Mouse (Mus musculus) liver, embryonic 15.5 days (tissue): ENCODE data around the gene Sdr42e1. TPM values are rescaled to one million over a fixed set of nuclear protein-coding genes. Genes with fewer than 3 reads are reported as not detected.

ENCODE experiments used
- ATAC-seq: fragments of 200-750 bp; cut with Nextera tagmentation; 2 replicates; pipeline ENCODE4 v1.8.0; 2017; ENCODE audit warnings: moderate number of reproducible peaks, mild to moderate bottlenecking, moderate library complexity; ENCODE audit not compliant: insufficient read depth
- H3K27ac ChIP-seq: fragments of 300-500 bp; sonication (generic); replicated peaks from 2 replicates; pipeline ENCODE4 v1.5.1; 2015; ENCODE audit warnings: mild to moderate bottlenecking, inconsistent platforms
- H3K27me3 ChIP-seq: fragments of 300-500 bp; sonication (generic); 2 replicates; pipeline ENCODE4 v1.6.1; 2015; ENCODE audit warnings: mild to moderate bottlenecking, inconsistent platforms
- H3K36me3 ChIP-seq: fragments of 300-500 bp; sonication (generic); replicated peaks from 2 replicates; pipeline ENCODE4 v1.6.1; 2015; ENCODE audit warnings: moderate library complexity, mild to moderate bottlenecking, inconsistent platforms
- H3K4me1 ChIP-seq: fragments of 300-500 bp; sonication (generic); replicated peaks from 2 replicates; pipeline ENCODE4 v1.6.1; 2015; ENCODE audit warnings: inconsistent platforms
- H3K4me2 ChIP-seq: fragments of 300-500 bp; sonication (generic); 2 replicates; pipeline ENCODE4 v1.6.1; 2015; ENCODE audit warnings: moderate library complexity, mild to moderate bottlenecking, inconsistent platforms
- H3K4me3 ChIP-seq: fragments of 300-500 bp; sonication (generic); replicated peaks from 2 replicates; pipeline ENCODE4 v1.5.1; 2015; ENCODE audit warnings: mild to moderate bottlenecking, inconsistent platforms
- H3K9ac ChIP-seq: fragments of 300-500 bp; sonication (generic); 2 replicates; pipeline ENCODE4 v1.6.1; 2015; ENCODE audit warnings: moderate library complexity, mild to moderate bottlenecking, inconsistent platforms
- H3K9me3 ChIP-seq: fragments of 300-500 bp; sonication (generic); replicated peaks from 2 replicates; pipeline ENCODE4 v1.6.1; 2016; ENCODE audit warnings: inconsistent platforms
- WGBS: fragments of 180-500 bp; shearing (Covaris S2); methylation state at CpG from one replicate; pipeline ENCODE4 v1.1.7; 2015; ENCODE audit warnings: mixed read lengths; ENCODE audit not compliant: insufficient replicate concordance; 5-methylcytosine and 5-hydroxymethylcytosine counted together
- polyA plus RNA-seq: library from polyadenylated mRNA; unstranded; fragments of >200 nt; fragmentation: Nextera tagmentation; extraction: Ambion mirVana; gene quantifications from 2 replicates; pipeline ENCODE4 v1.2.1, GENCODE M21; 2015

Gene Sdr42e1
- polyA plus RNA-seq, 1 experiment from 2014 or later, result 2.0 TPM

DNA sequence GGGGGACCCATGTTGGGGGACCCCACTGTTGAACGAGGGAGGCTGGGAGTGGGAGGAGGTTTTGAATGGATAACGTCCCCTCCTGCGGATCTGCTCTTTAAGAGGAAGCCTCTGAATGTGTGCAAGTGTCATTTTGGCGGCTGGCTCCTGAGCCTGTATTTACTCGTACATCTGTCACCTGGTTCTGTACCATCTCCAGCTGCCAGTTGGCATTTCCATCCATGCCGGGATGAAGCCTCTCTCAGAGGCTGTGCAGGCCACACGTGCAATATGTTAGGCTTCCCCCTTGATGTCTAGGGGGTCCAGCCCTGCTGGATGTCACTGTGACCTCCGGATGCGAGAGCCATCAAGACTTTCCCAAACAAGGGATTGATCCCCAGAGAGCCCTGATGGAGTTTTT lies 46.4 kb downstream of the Sdr42e1 start:
- ATAC-seq, result no peak
- WGBS, result 69% methylated on average over 9 of the region's 9 CpGs
- H3K4me2 ChIP-seq, result no peak overlapping the region

DNA sequence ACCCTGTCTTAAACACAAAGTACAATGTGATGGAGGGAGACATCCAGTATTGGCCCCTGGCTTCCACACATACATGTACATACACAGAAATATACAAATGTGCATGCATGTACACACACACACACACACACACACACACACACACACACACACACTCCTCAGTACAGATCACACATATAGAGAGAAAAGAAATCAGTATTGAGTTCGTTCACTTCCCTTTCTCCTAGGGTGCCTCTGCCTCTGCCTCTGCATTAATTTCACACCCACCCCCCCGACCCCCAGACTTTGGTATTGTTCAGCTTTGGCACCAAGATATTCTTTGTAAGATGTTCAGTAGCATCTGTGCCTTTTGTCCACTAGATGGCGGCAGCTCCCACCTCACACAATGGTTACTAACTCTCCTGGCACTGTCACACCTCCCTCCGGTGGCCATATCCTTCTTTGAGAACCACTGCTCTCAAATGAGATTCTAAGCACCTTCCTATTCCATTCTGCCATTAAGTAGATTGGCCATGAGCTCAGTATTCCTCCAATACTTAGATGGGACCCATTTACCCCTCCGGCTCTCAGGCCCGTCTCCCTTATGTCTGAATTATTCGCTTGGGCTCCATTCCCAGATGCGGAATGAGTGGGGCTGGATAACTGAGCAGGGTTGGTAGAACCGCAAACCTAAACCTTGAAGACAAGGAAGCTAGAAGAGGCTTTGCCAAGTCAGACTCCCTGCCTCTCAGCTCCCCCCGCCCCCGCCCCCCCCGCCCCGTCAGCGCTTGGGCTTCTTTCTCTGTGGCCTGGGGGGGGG lies 47.2 kb downstream of the Sdr42e1 start:
- Histone ChIP-seq H3K27me3 (no peaks in the 10 kb centered on the region), H3K36me3 (0 out of 2 replicates have a peak, but pooled peaks cover 2% of the 10 kb centered on the region), H3K4me1 (no peaks in the 10 kb centered on the region), H3K9ac (no peak overlapping the region), H3K4me2 (no peak overlapping the region), H3K9me3 (no peaks in the 10 kb centered on the region), H3K4me3 (no peak overlapping the region), H3K27ac (no peak overlapping the region)
- ATAC-seq, result no peak
- WGBS, result 72% methylated on average over 14 of the region's 14 CpGs

More for the DNA sequence above, 46.4 kb downstream of the Sdr42e1 start:
- Histone ChIP-seq H3K9me3 (no peaks in the 10 kb centered on the region), H3K9ac (no peak overlapping the region), H3K27ac (no peak overlapping the region), H3K27me3 (no peaks in the 10 kb centered on the region), H3K36me3 (no peaks in the 10 kb centered on the region), H3K4me3 (no peak overlapping the region), H3K4me1 (no peaks in the 10 kb centered on the region)

DNA sequence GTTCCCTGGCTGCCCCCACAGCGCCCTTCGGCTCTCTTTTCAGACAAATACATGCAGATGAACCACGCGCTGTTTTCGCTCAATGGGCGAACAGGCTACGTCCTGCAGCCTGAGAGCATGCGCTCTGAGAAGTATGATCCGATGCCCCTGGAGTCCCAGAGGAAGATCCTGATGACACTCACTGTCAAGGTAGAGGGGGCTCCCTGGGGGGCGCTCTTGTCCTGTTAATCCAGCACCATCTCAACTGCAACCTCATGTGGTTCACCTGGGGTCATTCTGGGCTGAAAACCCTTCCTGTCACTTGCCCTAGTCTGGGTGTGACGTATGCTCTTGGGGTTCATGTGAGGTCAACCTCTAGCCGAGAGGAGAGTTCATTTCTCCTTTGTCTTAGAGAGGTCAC lies 60.6 kb downstream of the Sdr42e1 start:
- WGBS, result 75% methylated on average over 12 of the region's 12 CpGs
- Histone ChIP-seq H3K27ac (no peak overlapping the region), H3K4me3 (no peak overlapping the region), H3K36me3 (peaks cover 8% of the 10 kb centered on the region; the same call in 1 of the 2 replicates), H3K4me1 (no peaks in the 10 kb centered on the region), H3K27me3 (no peaks in the 10 kb centered on the region), H3K4me2 (no peak overlapping the region), H3K9me3 (no peaks in the 10 kb centered on the region), H3K9ac (no peak overlapping the region)
- no peak for ATAC-seq

Other genes starting within 250 kb of the Sdr42e1 start
- 7.4 and 8.2 TPM in 2 replicates for gene Plcg2, start 175.4 kb downstream of the Sdr42e1 start, polyA plus RNA-seq
- gene Hsd17b2, start 28.2 kb upstream of the Sdr42e1 start, polyA plus RNA-seq, result 74.4 and 82.5 TPM in 2 replicates
- 23.9 and 28.4 TPM in 2 replicates for gene Mphosph6, start 128.3 kb upstream of the Sdr42e1 start, polyA plus RNA-seq